In the genomic region with DNA sequence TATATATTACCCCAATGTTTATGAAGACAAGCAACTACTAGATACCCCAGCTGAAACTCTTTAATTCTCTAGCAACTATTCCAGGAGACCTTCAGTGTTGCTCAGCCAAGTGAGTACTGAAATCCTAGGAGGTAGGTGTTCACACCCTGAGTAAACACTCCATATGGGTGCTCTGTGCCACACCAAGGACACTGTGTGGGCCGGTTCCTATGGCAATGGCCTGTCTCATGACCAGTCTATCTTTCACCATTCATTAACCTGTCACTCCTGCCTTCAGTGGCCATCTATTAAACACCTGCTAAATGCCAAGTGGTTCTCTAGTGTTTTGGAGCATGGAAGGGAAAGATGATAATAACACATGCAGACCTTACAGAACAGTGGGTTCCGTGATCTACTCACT, we compare ENCODE assay signal across 22 mouse cellular contexts.
DNase-seq lines count a peak whose midpoint lies in the region; ATAC-seq and TF ChIP-seq lines count a peak whose summit lies in the region.
"Had no signal": no experiment of that assay in that cellular context is flagged by ENCODE, and none has a peak within 500 bp of the region (broad histone marks: within the 10 kb centered on the region; RNA-seq: fewer than 3 reads in every experiment).

No protein-coding gene starts in this region.

- ATAC-seq in intestine, embryonic 16.5 days = peak; percentile 87
- ATAC-seq in stomach, postnatal 0 days (ENCODE audit: low FRiP score, low TSS enrichment) = peak; percentile 90
- no peak for ATAC-seq in heart, embryonic 11.5 days (replicated peaks; ENCODE audit: insufficient number of reproducible peaks, low FRiP score, low TSS enrichment)
- ATAC-seq: forebrain, embryonic 13.5 days; hindbrain, postnatal 0 days had no signal

- H3K27me3 ChIP-seq in intestine, embryonic 16.5 days (replicated peaks; ENCODE audit: control insufficient read depth, insufficient read depth, low read length) = no peaks in the 10 kb centered on the region
- no peaks in the 10 kb centered on the region for H3K27me3 ChIP-seq in stomach, postnatal 0 days (ENCODE audit: control insufficient read depth, insufficient read depth, low read length)
- no peaks in the 10 kb centered on the region for H3K27me3 ChIP-seq in heart, embryonic 11.5 days (ENCODE audit: control insufficient read depth, insufficient read depth, low read length)
- H3K27me3 ChIP-seq: embryonic facial prominence, embryonic 12.5 days; forebrain, embryonic 13.5 days; heart, embryonic 15.5 days; limb, embryonic 12.5 days; midbrain, embryonic 12.5 days; neural tube, embryonic 12.5 days had no signal

- no peaks in the 10 kb centered on the region for H3K36me3 ChIP-seq in intestine, embryonic 16.5 days (ENCODE audit: control insufficient read depth, insufficient read depth, low read length)
- no peaks in the 10 kb centered on the region for H3K36me3 ChIP-seq in stomach, postnatal 0 days (ENCODE audit: control insufficient read depth, insufficient read depth, low read length)
- H3K36me3 ChIP-seq in heart, embryonic 11.5 days (ENCODE audit: control insufficient read depth, insufficient read depth, low read length) = no peaks in the 10 kb centered on the region
- H3K36me3 ChIP-seq: embryonic facial prominence, embryonic 12.5 days; heart, embryonic 15.5 days; hindbrain, embryonic 10.5 days; limb, embryonic 12.5 days; midbrain, embryonic 12.5 days; neural tube, embryonic 12.5 days had no signal

- no peak for TF ChIP-seq EP300 in stomach, postnatal 0 days (optimal IDR thresholded peaks at IDR 0.05)

- H3K4me1 ChIP-seq in intestine, embryonic 16.5 days (ENCODE audit: control insufficient read depth, insufficient read depth, low read length) = no peaks in the 10 kb centered on the region
- H3K4me1 ChIP-seq in stomach, postnatal 0 days (replicated peaks; ENCODE audit: control insufficient read depth, insufficient read depth) = no peaks in the 10 kb centered on the region
- no peaks in the 10 kb centered on the region for H3K4me1 ChIP-seq in heart, embryonic 11.5 days (ENCODE audit: control insufficient read depth, insufficient read depth, low read length)
- H3K4me1 ChIP-seq: heart, embryonic 15.5 days had no signal

- WGBS in intestine, embryonic 16.5 days = 67% methylated on average over 2 of the region's 2 CpGs
- WGBS in stomach, postnatal 0 days = 62% methylated on average over 2 of the region's 2 CpGs
- WGBS in heart, embryonic 11.5 days (ENCODE audit: insufficient replicate concordance) = 70% methylated on average over 2 of the region's 2 CpGs

- H3K9me3 ChIP-seq in intestine, embryonic 16.5 days (ENCODE audit: control insufficient read depth, low read length) = no peaks in the 10 kb centered on the region
- H3K9me3 ChIP-seq in stomach, postnatal 0 days (ENCODE audit: control insufficient read depth, low read length) = no peaks in the 10 kb centered on the region
- no peaks in the 10 kb centered on the region for H3K9me3 ChIP-seq in heart, embryonic 11.5 days (replicated peaks; ENCODE audit: control insufficient read depth, low read length)
- H3K9me3 ChIP-seq: embryonic facial prominence, embryonic 12.5 days; forebrain, embryonic 13.5 days; heart, embryonic 15.5 days; hindbrain, embryonic 10.5 days; limb, embryonic 12.5 days; midbrain, embryonic 12.5 days; neural tube, embryonic 12.5 days had no signal

- H3K4me2 ChIP-seq in intestine, embryonic 16.5 days (ENCODE audit: low read depth, low read length) = no peak overlapping the region
- no peak overlapping the region for H3K4me2 ChIP-seq in stomach, postnatal 0 days (replicated peaks; ENCODE audit: low read depth)
- H3K4me2 ChIP-seq in heart, embryonic 11.5 days = no peak overlapping the region
- H3K4me2 ChIP-seq: embryonic facial prominence, embryonic 12.5 days; forebrain, embryonic 13.5 days; heart, embryonic 15.5 days; limb, embryonic 12.5 days; midbrain, embryonic 12.5 days; neural tube, embryonic 12.5 days had no signal

- no peak overlapping the region for H3K4me3 ChIP-seq in intestine, embryonic 16.5 days (ENCODE audit: low read length)
- H3K4me3 ChIP-seq in stomach, postnatal 0 days (ENCODE audit: low read depth, low read length) = no peak overlapping the region
- no peak overlapping the region for H3K4me3 ChIP-seq in heart, embryonic 11.5 days (ENCODE audit: low read depth, low read length)
- H3K4me3 ChIP-seq: embryonic facial prominence, embryonic 12.5 days; erythroblast, embryonic 14.5 days; forebrain, embryonic 13.5 days; heart, embryonic 15.5 days; hindbrain, embryonic 10.5 days; limb, embryonic 12.5 days; midbrain, embryonic 12.5 days; neural tube, embryonic 12.5 days had no signal

- H3K9ac ChIP-seq in intestine, embryonic 16.5 days (ENCODE audit: low read depth, low read length) = no peak overlapping the region
- no peak overlapping the region for H3K9ac ChIP-seq in stomach, postnatal 0 days (ENCODE audit: low read length)
- no peak overlapping the region for H3K9ac ChIP-seq in heart, embryonic 11.5 days (ENCODE audit: low read depth, low read length)
- H3K9ac ChIP-seq: embryonic facial prominence, embryonic 12.5 days; forebrain, embryonic 13.5 days; heart, embryonic 15.5 days; limb, embryonic 12.5 days; liver, embryonic 14.5 days; midbrain, embryonic 12.5 days; neural tube, embryonic 12.5 days had no signal

- DNase-seq in kidney, postnatal 36 days = peak; percentile 13 to 22
- no peak for DNase-seq in kidney, postnatal 10 days
- peak; percentile 7 for DNase-seq in lung, postnatal 10 days
- DNase-seq in stomach, postnatal 0 days (ENCODE audit: low spot score) = peak; percentile 43
- DNase-seq in thymus, postnatal 25 days = no peak
- DNase-seq: cerebellum, postnatal 10 days; gastrocnemius, postnatal 14 days; heart, adult 18-20 months; right cerebral cortex, adult 18-20 months; thymus, adult 18-20 months had no signal

- H3K27ac ChIP-seq in intestine, embryonic 16.5 days (ENCODE audit: low read length) = no peak overlapping the region
- no peak overlapping the region for H3K27ac ChIP-seq in stomach, postnatal 0 days (replicated peaks)
- H3K27ac ChIP-seq in heart, embryonic 11.5 days (ENCODE audit: low read depth, low read length) = no peak overlapping the region
- H3K27ac ChIP-seq: embryonic facial prominence, embryonic 12.5 days; forebrain, embryonic 13.5 days; heart, embryonic 15.5 days; hindbrain, embryonic 10.5 days; hindbrain, postnatal 0 days; limb, embryonic 12.5 days; liver, embryonic 14.5 days; midbrain, embryonic 12.5 days; neural tube, embryonic 12.5 days had no signal

- no peak for TF ChIP-seq CTCF in stomach, postnatal 0 days (IDR thresholded peaks at IDR 0.05; ENCODE audit: low read depth)

Comparison
In these comparisons a context has a peak if more than half of its experiments do, and no peak if none do; other contexts are left out.
1. DNase-seq: peak in kidney, postnatal 36 days (2 of 2), lung, postnatal 10 days (single experiment) and stomach, postnatal 0 days (single experiment); none in kidney, postnatal 10 days (single experiment) and thymus, postnatal 25 days (single experiment).